Mouse (Mus musculus): ENCODE results near the gene Gm49387. TPM values are rescaled to one million over a fixed set of nuclear protein-coding genes. Genes with fewer than 3 reads are reported as not detected.
"Not testable (repeated sequence)": the region's sequence is repeated elsewhere in the genome, so short reads cannot be mapped to it uniquely, and the experiment has no call there.

Gm49387 gene
- total RNA-seq, 2 experiments from 2014 or later, result not detected

- no peak for DNase-seq (ENCODE audit: low spot score)
Measured at GRCm38 (mm10) chr14:31641506-31642155, 953 bp upstream of the Gm49387 start.

- DNase-seq (ENCODE audit: low spot score), result peak; percentile 94
Measured at GRCm38 (mm10) chr14:31640890-31641505, 320 bp upstream of the Gm49387 start, which contains the start of the genes Btd and Hacl1. TSS of gene Btd (plus strand) at chr14:31641028. TSS of gene Hacl1 (minus strand) at chr14:31641286.

- DNase-seq (ENCODE audit: low spot score), result no peak
Measured at GRCm38 (mm10) chr14:31630677-31631076, 10.0 kb downstream of the Gm49387 start.

- no peak for DNase-seq (ENCODE audit: low spot score)
Measured at GRCm38 (mm10) chr14:31622748-31623147, 17.9 kb downstream of the Gm49387 start.

- no peak for DNase-seq (ENCODE audit: low spot score)
Measured at GRCm38 (mm10) chr14:31620591-31621223, 20.0 kb downstream of the Gm49387 start.

GRCm38 (mm10) chr14:31617997-31618396 is 22.7 kb downstream of the Gm49387 start:
- DNase-seq (ENCODE audit: low spot score), result no peak

- no peak for DNase-seq (ENCODE audit: low spot score)
Measured at GRCm38 (mm10) chr14:31617204-31617603, 23.5 kb downstream of the Gm49387 start.

GRCm38 (mm10) chr14:31613671-31614070 is 27.0 kb downstream of the Gm49387 start:
- no peak for DNase-seq (ENCODE audit: low spot score)

GRCm38 (mm10) chr14:31611986-31612385 is 28.7 kb downstream of the Gm49387 start:
- DNase-seq (ENCODE audit: low spot score), result no peak

GRCm38 (mm10) chr14:31605514-31605913 is 35.2 kb downstream of the Gm49387 start:
- no peak for DNase-seq (ENCODE audit: low spot score)

GRCm38 (mm10) chr14:31604916-31605315 is 35.8 kb downstream of the Gm49387 start:
- peak; percentile 11 for DNase-seq (ENCODE audit: low spot score)

- not testable (repeated sequence) for DNase-seq (ENCODE audit: low spot score)
Measured at GRCm38 (mm10) chr14:31602616-31602979, 38.1 kb downstream of the Gm49387 start.

- no peak for DNase-seq (ENCODE audit: low spot score)
Measured at GRCm38 (mm10) chr14:31601908-31602615, 38.6 kb downstream of the Gm49387 start.

GRCm38 (mm10) chr14:31597446-31597845 is 43.2 kb downstream of the Gm49387 start:
- DNase-seq (ENCODE audit: low spot score), result no peak

GRCm38 (mm10) chr14:31596408-31596807 is 44.3 kb downstream of the Gm49387 start:
- DNase-seq (ENCODE audit: low spot score), result no peak

- no peak for DNase-seq (ENCODE audit: low spot score)
Measured at GRCm38 (mm10) chr14:31594693-31595092, 46.0 kb downstream of the Gm49387 start.

GRCm38 (mm10) chr14:31593036-31593435 is 47.6 kb downstream of the Gm49387 start:
- DNase-seq (ENCODE audit: low spot score), result no peak

GRCm38 (mm10) chr14:31591243-31591642 is 49.4 kb downstream of the Gm49387 start, which contains the start of gene Colq:
TSS of gene Colq (minus strand) at chr14:31591343.
- no peak for DNase-seq (ENCODE audit: low spot score)

GRCm38 (mm10) chr14:31586451-31586850 is 54.2 kb downstream of the Gm49387 start:
- no peak for DNase-seq (ENCODE audit: low spot score)

GRCm38 (mm10) chr14:31583082-31583481 is 57.6 kb downstream of the Gm49387 start:
- DNase-seq (ENCODE audit: low spot score), result no peak

- no peak for DNase-seq (ENCODE audit: low spot score)
Measured at GRCm38 (mm10) chr14:31577966-31578735, 62.5 kb downstream of the Gm49387 start.

Data from gastrocnemius, adult 18-20 months (tissue).